Mouse (Mus musculus) midbrain, embryonic 12.5 days (tissue): ENCODE measurements at regions not wholly inside any gene's neighbourhood (a gene's known extent, or its start where the extent isn't known, plus 50 kb on each side); places are given as distances from the start of the nearest gene placed in this dataset.

Experiments used
- ATAC-seq: fragments of 200-750 bp; cut with Nextera tagmentation; 2 replicates; pipeline ENCODE4 v1.8.0; 2017; ENCODE audit warnings: low read depth, moderate TSS enrichment, moderate library complexity; ENCODE audit not compliant: low FRiP score
- H3K27ac ChIP-seq: fragments of 300-500 bp; sonication (generic); replicated peaks from 2 replicates; pipeline ENCODE4 v1.5.1; 2016; ENCODE audit warnings: mild to moderate bottlenecking
- H3K27me3 ChIP-seq: fragments of 300-500 bp; sonication (generic); 2 replicates; pipeline ENCODE4 v1.6.1; 2016; ENCODE audit warnings: mild to moderate bottlenecking
- H3K36me3 ChIP-seq: fragments of 300-500 bp; sonication (generic); 2 replicates; pipeline ENCODE4 v1.6.1; 2016
- H3K4me1 ChIP-seq: fragments of 300-500 bp; sonication (generic); 2 replicates; pipeline ENCODE4 v1.6.1; 2016
- H3K4me2 ChIP-seq: fragments of 300-500 bp; sonication (generic); replicated peaks from 2 replicates; pipeline ENCODE4 v1.6.1; 2016; ENCODE audit warnings: mild to moderate bottlenecking, moderate library complexity
- H3K4me3 ChIP-seq: fragments of 300-500 bp; sonication (generic); 2 replicates; pipeline ENCODE4 v1.5.1; 2016; ENCODE audit warnings: mild to moderate bottlenecking
- H3K9ac ChIP-seq: fragments of 300-500 bp; sonication (generic); replicated peaks from 2 replicates; pipeline ENCODE4 v1.6.1; 2016; ENCODE audit warnings: mild to moderate bottlenecking, moderate library complexity
- H3K9me3 ChIP-seq: fragments of 300-500 bp; sonication (generic); 2 replicates; pipeline ENCODE4 v1.6.1; 2016; ENCODE audit warnings: mild to moderate bottlenecking
- WGBS: fragments of 180-500 bp; shearing (Covaris S2); methylation state at CpG from one replicate; pipeline ENCODE4 v1.1.7; 2016; 5-methylcytosine and 5-hydroxymethylcytosine counted together

DNA sequence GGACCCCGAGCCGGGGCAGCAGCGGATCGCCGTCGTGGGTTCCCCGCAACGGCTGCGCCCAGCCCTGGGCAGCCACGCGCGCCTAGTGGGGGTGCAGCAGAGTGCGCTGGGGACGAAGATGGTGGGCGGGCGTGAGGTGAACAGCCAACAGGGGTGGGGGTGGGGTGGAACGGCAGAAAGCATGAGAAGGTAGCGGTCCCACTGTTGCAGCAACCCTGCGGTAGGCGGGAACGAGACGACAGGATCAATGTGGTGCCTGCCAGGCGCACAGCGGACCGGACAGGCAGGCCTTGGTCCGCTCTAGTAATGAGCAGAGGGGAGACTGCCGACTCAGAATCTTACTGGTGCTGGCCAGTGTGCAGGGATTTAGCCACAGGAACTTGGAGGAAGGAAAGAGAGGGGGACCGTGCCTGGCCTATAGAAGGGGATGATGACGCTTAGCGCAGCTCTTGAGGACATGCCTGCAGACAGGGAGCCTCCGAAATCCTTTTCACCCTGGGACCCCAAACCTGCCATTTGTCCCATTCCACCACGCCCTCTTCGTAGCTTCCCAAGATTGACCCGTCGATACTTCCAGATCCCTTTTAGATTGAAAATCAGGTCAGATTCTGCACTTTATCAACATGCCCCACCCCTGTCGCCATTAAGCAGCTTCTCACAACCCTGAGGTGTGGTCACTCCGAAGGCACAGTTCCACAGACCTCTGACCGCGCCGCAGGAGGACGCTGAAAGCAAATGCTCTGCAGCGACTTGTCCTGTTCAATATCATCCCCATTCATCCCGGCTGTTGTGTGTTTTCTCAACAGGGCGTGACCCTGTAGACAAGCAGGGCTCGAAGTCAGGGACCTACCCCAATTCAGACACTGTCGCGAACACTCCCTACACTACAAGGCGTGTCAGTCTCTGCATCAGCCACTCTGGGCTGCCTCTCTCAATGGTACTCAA is 177.4 kb upstream of the Topaz1 start:
- no peaks in the 10 kb centered on the region for H3K36me3 ChIP-seq
- H3K9ac ChIP-seq = peak overlapping the region; percentile 51
- H3K27ac ChIP-seq = no peak overlapping the region
- ATAC-seq = 0 out of 2 replicates have a peak, but pooled peaks have one; percentile 3
- H3K4me1 ChIP-seq = peaks cover 32% of the 10 kb centered on the region
- H3K4me2 ChIP-seq = peak overlapping the region; percentile 73
- no peaks in the 10 kb centered on the region for H3K9me3 ChIP-seq
- peak overlapping the region; percentile 45 for H3K4me3 ChIP-seq
- 2% methylated on average over 48 of the region's 48 CpGs for WGBS
- H3K27me3 ChIP-seq = peaks cover 82% of the 10 kb centered on the region

DNA sequence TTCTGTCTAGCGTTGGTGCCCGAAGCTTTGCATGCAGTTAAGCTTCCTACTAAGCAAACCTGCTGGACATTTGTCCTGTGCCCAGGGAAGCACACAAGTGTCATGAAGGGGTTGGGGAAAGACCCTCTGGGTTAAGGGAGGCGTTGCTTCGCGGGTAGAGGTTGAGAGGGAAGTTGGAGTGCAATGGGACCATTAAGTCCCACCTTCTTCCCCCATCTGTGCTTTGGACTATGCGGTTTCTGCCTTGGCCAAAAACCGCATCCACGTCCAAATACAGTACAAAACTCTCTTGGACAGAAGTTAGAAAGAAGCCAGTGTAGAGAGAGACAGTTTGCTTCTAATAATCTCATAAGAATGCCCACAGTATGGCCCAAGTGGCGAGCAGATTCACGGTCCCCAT is 176.1 kb upstream of the Topaz1 start:
- no peaks in the 10 kb centered on the region for H3K36me3 ChIP-seq
- H3K27ac ChIP-seq = no peak overlapping the region
- no peaks in the 10 kb centered on the region for H3K9me3 ChIP-seq
- no peak overlapping the region for H3K9ac ChIP-seq
- 4% methylated on average over 10 of the region's 10 CpGs for WGBS
- peak overlapping the region; percentile 62 for H3K4me3 ChIP-seq
- H3K27me3 ChIP-seq = peaks cover 92% of the 10 kb centered on the region
- ATAC-seq = no peak
- H3K4me1 ChIP-seq = peaks cover 32% of the 10 kb centered on the region
- peak overlapping the region; percentile 87 for H3K4me2 ChIP-seq

DNA sequence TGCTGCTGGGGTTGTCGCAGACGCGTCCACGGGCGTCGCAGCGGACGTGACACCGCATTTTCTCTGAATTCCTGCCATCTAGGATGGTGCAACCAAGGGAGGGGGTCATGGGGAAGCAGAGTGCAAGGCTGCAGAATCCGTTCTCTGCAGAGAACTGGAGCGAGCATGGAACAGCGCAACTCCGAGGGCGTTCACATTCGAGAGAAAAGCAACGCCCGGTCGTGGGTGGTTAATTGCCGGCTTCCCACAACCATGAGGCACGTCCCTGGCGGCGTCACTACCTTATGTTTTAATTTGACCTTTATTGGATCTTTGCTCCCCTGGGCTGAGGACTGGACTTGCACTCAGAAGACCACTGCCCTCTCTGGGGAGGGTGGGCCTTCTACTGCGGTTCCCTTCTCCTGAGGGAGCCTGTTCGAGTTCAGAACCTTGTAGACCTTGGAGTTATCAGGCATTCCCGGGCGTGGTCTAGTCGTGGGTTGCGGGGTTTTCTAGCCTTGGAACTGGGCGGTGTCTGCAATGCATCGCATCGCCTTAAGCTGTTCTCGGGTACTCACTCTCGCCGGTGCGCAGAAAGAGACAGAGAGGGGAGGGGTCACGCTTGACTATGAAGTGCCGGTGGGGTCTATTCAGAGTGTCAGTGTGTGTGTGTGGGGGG is 175.6 kb upstream of the Topaz1 start:
- Histone ChIP-seq H3K9me3 (no peaks in the 10 kb centered on the region), H3K27me3 (peaks cover 95% of the 10 kb centered on the region), H3K9ac (peak overlapping the region; percentile 68; the same call in 1 of the 2 replicates), H3K4me3 (peak overlapping the region; percentile 62), H3K4me2 (peak overlapping the region; percentile 87), H3K36me3 (no peaks in the 10 kb centered on the region), H3K4me1 (peaks cover 32% of the 10 kb centered on the region), H3K27ac (peak overlapping the region; percentile 56; the same call in 1 of the 2 replicates)
- no peak; the same call in 1 of the 2 replicates for ATAC-seq
- WGBS = under 1% methylated on average over 37 of the region's 37 CpGs

DNA sequence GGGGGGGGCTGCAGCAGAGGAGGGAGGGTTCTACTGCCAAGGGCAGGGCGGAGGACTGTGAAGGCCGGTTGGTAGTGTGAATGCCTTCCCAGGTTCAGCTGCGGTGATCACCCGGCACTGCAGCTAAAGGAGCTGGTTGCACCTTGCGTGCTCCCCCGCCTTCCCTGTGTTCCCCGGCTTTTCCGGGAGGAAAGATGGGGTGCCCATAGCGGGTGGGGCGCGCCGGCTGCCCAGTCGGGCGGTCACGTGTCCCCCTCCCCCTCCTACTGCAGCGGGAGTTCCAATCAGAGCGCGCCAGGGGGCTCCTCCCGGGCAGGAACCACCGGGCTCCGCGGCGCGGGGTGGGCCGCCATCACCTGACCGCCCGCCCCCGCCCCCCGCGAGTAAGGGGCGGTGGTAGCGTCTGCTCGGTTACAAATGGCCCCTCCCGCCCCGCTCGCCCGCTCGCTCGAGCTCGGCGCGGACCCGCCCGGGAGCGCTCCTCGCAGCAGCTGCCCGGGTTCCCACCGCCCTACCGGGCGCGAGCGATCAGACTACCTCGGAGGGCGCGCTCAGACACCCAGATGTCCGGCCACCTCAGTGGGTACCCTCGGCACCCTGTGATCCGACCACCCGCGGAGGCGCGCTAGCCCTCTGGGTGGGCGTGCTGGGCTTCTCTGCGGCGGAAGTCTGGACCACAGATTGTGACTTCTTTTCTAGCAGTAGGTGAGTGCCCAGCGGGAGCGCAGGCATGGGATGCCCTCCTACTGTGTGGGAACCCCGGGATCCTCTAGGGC is 174.9 kb upstream of the Topaz1 start:
- under 1% methylated on average over 63 of the region's 68 CpGs for WGBS
- ATAC-seq = peak; percentile 83
- Histone ChIP-seq H3K27me3 (peaks cover 95% of the 10 kb centered on the region), H3K27ac (peak overlapping the region; percentile 58), H3K9ac (peak overlapping the region; percentile 68), H3K4me1 (peaks cover 32% of the 10 kb centered on the region), H3K36me3 (no peaks in the 10 kb centered on the region), H3K4me3 (peak overlapping the region; percentile 62), H3K4me2 (peak overlapping the region; percentile 87), H3K9me3 (no peaks in the 10 kb centered on the region)

DNA sequence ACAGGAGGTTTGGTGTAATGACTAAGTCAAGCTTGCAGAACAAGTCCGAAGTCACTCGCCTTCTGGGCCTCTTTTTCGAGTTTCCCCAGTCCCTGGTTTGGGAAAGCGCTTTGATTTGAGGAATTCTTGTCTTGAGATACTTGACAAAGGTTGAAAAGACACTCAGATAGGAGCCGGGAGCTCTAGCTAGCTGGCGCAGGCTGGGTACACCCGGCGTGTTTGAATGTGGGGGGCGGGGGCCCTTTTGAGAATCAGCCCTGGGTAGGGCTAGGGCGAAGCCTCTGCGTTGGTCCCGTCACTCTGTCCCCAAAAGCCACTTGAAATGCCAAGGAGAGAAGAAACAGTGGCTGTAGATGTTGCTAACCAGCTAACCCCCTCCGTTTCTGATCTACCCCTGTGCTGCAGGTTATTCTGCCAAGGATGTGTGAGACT is 174.3 kb upstream of the Topaz1 start:
- H3K9ac ChIP-seq = peak overlapping the region; percentile 68
- WGBS = under 1% methylated on average over 13 of the region's 13 CpGs
- ATAC-seq = no peak
- H3K27me3 ChIP-seq = peaks cover 90% of the 10 kb centered on the region
- H3K27ac ChIP-seq = 0 out of 2 replicates have a peak overlapping the region, but pooled peaks have one; percentile 58
- H3K4me3 ChIP-seq = peak overlapping the region; percentile 62
- no peaks in the 10 kb centered on the region for H3K9me3 ChIP-seq
- H3K4me2 ChIP-seq = peak overlapping the region; percentile 87
- H3K36me3 ChIP-seq = no peaks in the 10 kb centered on the region
- H3K4me1 ChIP-seq = peaks cover 32% of the 10 kb centered on the region

DNA sequence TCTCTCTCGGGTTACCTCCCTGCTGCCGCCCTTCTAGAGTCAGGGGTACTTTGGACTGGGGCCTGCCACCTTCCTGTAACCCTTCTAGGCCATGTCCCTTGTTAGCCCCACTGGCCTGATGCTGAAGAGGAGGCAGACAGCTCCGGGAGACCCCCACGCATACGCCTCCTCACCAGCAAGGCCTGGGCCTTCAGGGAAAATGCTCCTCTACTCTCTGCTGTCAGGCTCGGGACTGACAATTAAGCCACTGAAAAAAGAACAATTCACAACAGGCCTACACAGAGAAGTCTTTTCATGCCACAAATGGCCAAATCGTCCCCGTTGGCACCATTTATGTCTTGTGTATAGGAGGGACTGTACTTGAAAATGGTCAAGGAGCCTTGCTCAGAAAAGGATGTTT is 161.9 kb upstream of the Topaz1 start:
- no peak for ATAC-seq
- Histone ChIP-seq H3K36me3 (no peaks in the 10 kb centered on the region), H3K4me1 (no peaks in the 10 kb centered on the region), H3K4me2 (no peak overlapping the region), H3K9ac (no peak overlapping the region), H3K9me3 (no peaks in the 10 kb centered on the region), H3K27me3 (no peaks in the 10 kb centered on the region), H3K4me3 (no peak overlapping the region), H3K27ac (no peak overlapping the region)
- WGBS = 77% methylated on average over 8 of the region's 8 CpGs

DNA sequence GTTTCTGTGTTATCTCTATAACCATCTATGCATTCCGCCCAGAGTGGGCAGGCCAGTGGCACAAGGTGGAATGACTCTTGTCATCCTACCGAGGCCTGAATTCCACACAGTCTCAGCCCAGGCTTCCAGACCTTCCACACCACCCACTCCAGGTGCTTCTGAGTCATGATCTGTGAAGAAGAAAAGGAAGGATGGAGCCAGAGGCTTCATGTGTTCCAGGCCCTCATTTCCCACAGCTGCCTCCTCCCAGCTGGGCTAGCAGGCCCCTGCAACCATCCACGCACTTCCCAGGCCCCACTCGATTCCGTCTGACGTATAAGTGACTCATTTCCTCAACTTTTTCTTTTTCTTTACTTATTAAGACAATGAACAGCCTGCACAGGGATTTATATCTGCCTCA is 160.7 kb upstream of the Topaz1 start:
- no peak overlapping the region for H3K9ac ChIP-seq
- no peaks in the 10 kb centered on the region for H3K27me3 ChIP-seq
- H3K36me3 ChIP-seq = no peaks in the 10 kb centered on the region
- no peak overlapping the region for H3K27ac ChIP-seq
- WGBS = 92% methylated on average over 6 of the region's 6 CpGs
- no peak for ATAC-seq
- no peaks in the 10 kb centered on the region for H3K4me1 ChIP-seq
- no peak overlapping the region for H3K4me3 ChIP-seq
- no peak overlapping the region for H3K4me2 ChIP-seq
- no peaks in the 10 kb centered on the region for H3K9me3 ChIP-seq

DNA sequence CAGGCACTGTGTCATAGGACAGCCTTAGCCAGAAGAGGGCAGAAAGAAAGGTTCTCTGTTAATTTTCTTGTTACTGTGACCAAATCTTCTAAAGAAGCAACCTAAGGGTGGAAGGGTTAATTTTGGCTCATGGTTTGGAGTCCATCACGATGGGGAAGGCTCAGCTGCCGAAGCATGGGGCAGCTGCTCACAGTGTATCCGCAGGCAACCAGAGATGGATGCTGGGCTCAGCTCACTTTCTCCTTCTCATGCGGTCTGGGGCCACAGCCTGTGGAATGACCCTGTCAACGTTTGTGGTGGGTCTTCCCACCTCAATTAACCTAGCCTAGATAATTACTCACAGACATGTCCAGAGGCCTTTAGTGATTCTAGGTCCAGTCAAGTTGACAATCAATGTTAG is 160.2 kb upstream of the Topaz1 start:
- Histone ChIP-seq H3K9ac (no peak overlapping the region), H3K27ac (no peak overlapping the region), H3K36me3 (no peaks in the 10 kb centered on the region), H3K4me3 (no peak overlapping the region), H3K4me2 (no peak overlapping the region), H3K9me3 (no peaks in the 10 kb centered on the region), H3K27me3 (no peaks in the 10 kb centered on the region), H3K4me1 (no peaks in the 10 kb centered on the region)
- WGBS = 73% methylated on average over 5 of the region's 5 CpGs
- ATAC-seq = no peak

DNA sequence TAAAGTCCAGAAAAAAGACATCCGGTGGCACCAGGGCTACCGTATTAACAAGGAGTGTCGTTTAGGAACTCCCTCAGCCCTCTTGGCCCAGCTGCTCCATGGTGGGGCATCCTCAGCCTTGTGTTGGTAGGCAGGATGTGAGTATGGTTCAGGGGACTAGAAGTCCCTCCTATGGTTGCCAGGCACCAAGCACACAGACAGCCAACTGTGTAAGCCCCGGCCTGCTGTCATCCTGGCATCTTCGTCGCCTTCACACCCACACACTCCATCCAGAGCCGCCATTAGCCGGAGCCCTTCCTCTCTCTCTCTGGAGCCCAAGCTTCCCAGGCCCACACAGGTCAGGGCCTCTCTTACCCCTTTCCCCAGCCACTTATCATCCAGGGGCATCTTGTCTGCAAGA is 158.9 kb upstream of the Topaz1 start:
- Histone ChIP-seq H3K27ac (no peak overlapping the region), H3K4me3 (no peak overlapping the region), H3K4me1 (peaks cover 9% of the 10 kb centered on the region), H3K9me3 (no peaks in the 10 kb centered on the region), H3K27me3 (peaks cover 1% of the 10 kb centered on the region; the same call in 1 of the 2 replicates), H3K4me2 (no peak overlapping the region), H3K9ac (no peak overlapping the region), H3K36me3 (no peaks in the 10 kb centered on the region)
- ATAC-seq = no peak
- 90% methylated on average over 8 of the region's 8 CpGs for WGBS

DNA sequence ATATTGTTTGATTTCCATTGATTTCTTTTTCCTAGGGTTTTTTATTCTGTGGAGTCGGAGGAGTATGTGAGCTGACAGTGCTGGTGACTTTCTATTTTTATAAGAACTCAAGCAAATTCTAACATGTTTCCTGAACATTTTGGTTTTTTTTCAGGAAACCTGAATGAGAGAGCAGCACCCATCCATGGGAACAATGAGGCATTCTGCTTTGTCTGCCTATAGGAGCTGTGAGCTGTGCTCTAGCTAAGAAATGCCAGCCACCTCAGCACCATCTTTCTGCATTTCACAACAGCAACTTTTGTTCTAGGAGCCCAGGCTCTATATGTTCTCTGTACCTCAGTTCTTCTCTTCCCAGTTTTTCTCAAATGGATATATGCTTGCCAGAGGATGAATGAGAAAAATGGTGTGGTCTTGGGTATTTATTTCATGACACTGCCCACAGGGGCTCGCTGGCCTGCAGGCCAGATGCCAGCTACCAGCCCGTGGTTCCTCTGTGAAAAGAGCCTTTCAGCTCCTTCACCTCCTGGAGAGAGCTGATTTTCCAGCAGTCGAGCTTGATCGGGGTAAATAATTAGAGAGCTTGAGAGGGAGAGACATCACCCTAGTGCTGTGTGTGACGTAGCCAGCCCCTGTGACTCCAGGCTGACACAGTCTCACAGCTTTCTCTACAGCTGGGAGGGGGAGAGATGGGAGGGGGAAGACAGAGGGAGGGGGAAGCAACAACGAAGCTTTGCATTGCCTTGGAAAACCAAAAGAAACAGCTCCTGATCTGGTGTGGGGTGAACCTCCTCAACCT is 154.1 kb upstream of the Topaz1 start:
- Histone ChIP-seq H3K27ac (peak overlapping the region; percentile 44), H3K4me1 (peaks cover 29% of the 10 kb centered on the region), H3K9ac (no peak overlapping the region), H3K4me2 (peak overlapping the region; percentile 26), H3K36me3 (no peaks in the 10 kb centered on the region), H3K4me3 (no peak overlapping the region), H3K27me3 (peaks cover 35% of the 10 kb centered on the region), H3K9me3 (no peaks in the 10 kb centered on the region)
- peak; percentile 87 for ATAC-seq
- 15% methylated on average over 7 of the region's 7 CpGs for WGBS
